Mouse (Mus musculus) liver, adult 2 months (tissue): ENCODE results near the gene Prelid1. TPM values are rescaled to one million over a fixed set of nuclear protein-coding genes. Genes with fewer than 3 reads are reported as not detected.

Source experiments
- DNase-seq: peaks from one replicate; pipeline ENCODE4 v3.0.0-alpha.2; 2011; ENCODE audit warnings: low read depth, low spot score; ENCODE audit errors: extremely low read depth
- H3K27ac ChIP-seq: fragments of 200-500 bp; replicated peaks from 2 replicates; pipeline ENCODE4 v1.5.1; 2012; ENCODE audit warnings: low read depth, mild to moderate bottlenecking, control low read depth, inconsistent platforms, low read length; ENCODE audit not compliant: insufficient read depth
- H3K27me3 ChIP-seq: fragments of 200-500 bp; 2 replicates; pipeline ENCODE4 v1.6.1; 2012; ENCODE audit warnings: mild to moderate bottlenecking, moderate library complexity, low read length, inconsistent platforms; ENCODE audit not compliant: control insufficient read depth, insufficient read depth
- H3K36me3 ChIP-seq: fragments of 200-500 bp; 2 replicates; pipeline ENCODE4 v1.6.1; 2012; ENCODE audit warnings: low read length, inconsistent platforms; ENCODE audit not compliant: control insufficient read depth, insufficient read depth
- H3K4me1 ChIP-seq: fragments of 200-500 bp; 2 replicates; pipeline ENCODE4 v1.6.1; 2011; ENCODE audit warnings: low read length; ENCODE audit not compliant: control insufficient read depth, insufficient read depth
- H3K4me3 ChIP-seq: fragments of 200-500 bp; 2 replicates; pipeline ENCODE4 v1.5.1; 2011; ENCODE audit warnings: low read depth, mild to moderate bottlenecking, control low read depth, low read length, moderate library complexity; ENCODE audit not compliant: insufficient read depth
- H3K79me2 ChIP-seq: fragments of 200-500 bp; 2 replicates; pipeline ENCODE4 v1.6.1; 2012; ENCODE audit warnings: inconsistent platforms, mild to moderate bottlenecking, low read length, moderate library complexity; ENCODE audit not compliant: control insufficient read depth, insufficient read depth
- H3K9ac ChIP-seq: fragments of 200-500 bp; 2 replicates; pipeline ENCODE4 v1.6.1; 2012; ENCODE audit warnings: low read depth, mild to moderate bottlenecking, control low read depth, inconsistent platforms, low read length
- CTCF ChIP-seq: fragments of 200-500 bp; IDR thresholded peaks from 2 replicates; pipeline ENCODE4 v1.5.1; 2011; ENCODE audit warnings: low read depth, low read length, control low read depth
- POLR2A ChIP-seq: fragments of 200-500 bp; IDR thresholded peaks from 2 replicates; pipeline ENCODE4 v1.6.1; 2011; ENCODE audit warnings: low read length, control low read depth; ENCODE audit not compliant: insufficient read depth; ENCODE audit errors: extremely low read depth
- WGBS: fragments of 180-500 bp; shearing (Covaris S2); methylation state at CpG from one replicate; pipeline ENCODE4 v1.1.7; 2018; 5-methylcytosine and 5-hydroxymethylcytosine counted together
- polyA plus RNA-seq: library from polyadenylated mRNA; depleted of rRNA; stranded (reverse); fragments of >200 nt; gene quantifications from 2 replicates; pipeline ENCODE4 v1.2.3, GENCODE M21; 2012
- total RNA-seq: library from RNA; depleted of rRNA; stranded (reverse); fragments of >200 nt; gene quantifications from 2 replicates; pipeline ENCODE4 v1.2.3, GENCODE M21; 2014

The Prelid1 gene
- total and polyA plus RNA-seq, 2 experiments, result 96.3 to 383 TPM

DNA sequence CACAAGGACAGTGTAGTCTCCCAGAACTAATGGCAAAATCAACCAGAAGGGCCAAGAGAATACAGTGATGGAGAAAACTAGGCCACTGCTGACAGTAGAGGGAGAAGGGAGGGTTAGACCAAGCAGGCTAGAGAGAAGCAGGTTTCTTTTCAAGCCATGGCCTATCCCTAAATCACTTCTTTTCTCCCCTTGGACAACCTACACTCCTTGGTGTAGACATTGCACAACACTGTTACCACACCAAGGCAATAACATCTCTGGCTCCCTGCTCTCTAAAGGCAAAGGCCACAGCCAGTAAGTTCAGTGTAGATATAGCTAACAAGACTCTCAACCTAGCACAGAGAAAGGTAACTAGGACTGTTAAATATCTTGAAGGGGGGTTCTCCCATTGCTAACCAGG, 40.8 kb downstream of the Prelid1 start:
- peaks cover 37% of the 10 kb centered on the region for H3K79me2 ChIP-seq
- peak overlapping the region; percentile 90 for H3K9ac ChIP-seq
- DNase-seq, result peak; percentile 88
- H3K4me3 ChIP-seq, result peak overlapping the region; percentile 85
- H3K4me1 ChIP-seq, result peaks cover 10% of the 10 kb centered on the region
- peaks cover 22% of the 10 kb centered on the region for H3K36me3 ChIP-seq
- TF ChIP-seq POLR2A (no peak), CTCF (no peak)
- H3K27me3 ChIP-seq, result no peaks in the 10 kb centered on the region
- peak overlapping the region; percentile 85 for H3K27ac ChIP-seq

DNA sequence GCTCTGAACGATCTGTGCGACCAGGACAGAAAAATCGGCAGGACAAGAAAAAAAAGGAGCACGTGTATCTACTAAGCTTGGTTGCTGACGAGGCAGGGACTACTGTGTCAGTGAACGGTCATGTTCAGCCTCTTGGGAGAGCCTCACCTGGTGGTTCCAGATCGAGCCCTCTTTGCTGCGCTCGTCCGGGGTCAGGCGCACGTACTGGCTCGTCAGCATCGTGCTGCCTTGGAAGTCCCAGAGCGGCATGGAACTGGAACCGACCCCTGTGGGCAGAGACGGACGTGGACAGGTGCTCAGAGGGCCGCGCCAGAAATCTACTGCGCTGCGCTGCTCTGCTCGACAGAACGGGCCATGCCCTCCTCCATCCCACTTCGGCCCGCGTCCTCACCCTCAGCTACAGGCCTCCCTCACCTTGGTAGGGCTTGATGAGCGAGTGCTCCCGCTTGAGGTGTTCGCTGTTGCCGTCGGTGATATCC, 41.7 kb downstream of the Prelid1 start:
- no peak for DNase-seq
- Histone ChIP-seq H3K4me3 (peak overlapping the region; percentile 85), H3K27ac (peak overlapping the region; percentile 85), H3K27me3 (no peaks in the 10 kb centered on the region), H3K79me2 (peaks cover 31% of the 10 kb centered on the region), H3K9ac (peak overlapping the region; percentile 90), H3K36me3 (peaks cover 21% of the 10 kb centered on the region), H3K4me1 (peaks cover 10% of the 10 kb centered on the region)
- TF ChIP-seq POLR2A (no peak), CTCF (no peak)
- under 1% methylated on average over 32 of the region's 32 CpGs for WGBS

DNA sequence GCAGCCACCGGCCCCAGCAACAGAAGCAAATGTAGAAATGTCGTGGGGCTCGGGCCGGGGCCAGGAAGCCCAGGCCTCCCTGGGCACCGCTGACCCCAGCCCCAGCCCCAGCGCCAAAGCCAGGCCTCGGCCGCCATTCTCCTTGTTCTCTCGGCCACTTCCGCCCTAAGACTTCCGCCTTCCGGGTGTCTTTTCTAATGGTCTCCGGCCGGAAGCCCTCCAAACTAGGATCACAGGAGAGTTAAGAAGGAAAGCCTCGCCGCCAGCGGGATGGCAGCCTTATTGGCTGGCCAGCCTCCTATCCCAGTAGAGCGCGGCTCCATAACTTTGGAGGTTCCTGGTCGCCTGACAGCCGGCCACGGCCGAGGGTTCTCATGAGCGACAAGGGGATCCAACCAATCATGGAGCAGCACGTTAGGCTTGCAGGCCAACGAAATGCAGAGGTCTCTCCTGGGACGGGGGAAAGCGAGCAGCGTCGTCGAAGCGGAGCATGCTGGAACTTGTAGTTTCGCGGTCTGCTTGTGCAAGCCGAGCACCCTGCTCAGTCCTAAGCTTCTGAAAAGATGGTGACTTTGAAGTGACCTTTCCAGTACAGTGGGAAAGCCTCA, 42.3 kb downstream of the Prelid1 start, which contains the start of gene Lman2:
Lman2 (minus strand) TSS at position 331 of the 608 bp plus-strand sequence.
- Histone ChIP-seq H3K4me1 (peaks cover 10% of the 10 kb centered on the region), H3K79me2 (peaks cover 31% of the 10 kb centered on the region), H3K27me3 (no peaks in the 10 kb centered on the region), H3K36me3 (peaks cover 20% of the 10 kb centered on the region), H3K9ac (peak within 1 kb of the TSS; percentile 90), H3K27ac (peak within 1 kb of the TSS; percentile 85), H3K4me3 (peak within 1 kb of the TSS; percentile 85)
- DNase-seq, result peak; percentile 99
- WGBS, result under 1% methylated on average over 35 of the region's 35 CpGs
- TF ChIP-seq CTCF (no peak), POLR2A (peak; percentile 84)

DNA sequence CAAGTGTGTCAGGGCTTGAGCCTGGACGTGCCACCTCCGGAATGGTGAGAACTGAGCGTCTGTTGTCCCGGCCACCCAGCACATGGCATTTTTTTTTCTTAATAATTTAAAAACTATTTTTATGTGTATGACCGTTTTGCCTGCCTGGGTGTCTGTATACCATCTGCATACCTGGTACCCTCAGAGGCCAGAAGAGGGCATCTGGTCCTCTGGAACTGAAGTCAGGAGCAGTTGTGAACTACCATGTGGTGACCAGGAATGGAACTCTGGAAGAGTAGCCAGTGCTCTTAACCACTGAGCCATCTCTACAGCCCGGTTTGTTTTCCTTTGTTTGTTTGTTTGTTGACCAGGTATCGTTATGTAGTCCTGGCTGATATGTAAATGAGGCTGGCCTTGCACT, 48.1 kb downstream of the Prelid1 start:
- Histone ChIP-seq H3K9ac (no peak overlapping the region), H3K4me1 (peaks cover 2% of the 10 kb centered on the region; the same call in 1 of the 2 replicates), H3K36me3 (no peaks in the 10 kb centered on the region), H3K79me2 (no peaks in the 10 kb centered on the region), H3K4me3 (no peak overlapping the region), H3K27me3 (no peaks in the 10 kb centered on the region), H3K27ac (no peak overlapping the region)
- TF ChIP-seq POLR2A (no peak), CTCF (0 out of 2 replicates have a peak, but pooled peaks have one; percentile 13)
- no peak for DNase-seq
- WGBS, result 82% methylated on average over 7 of the region's 7 CpGs

DNA sequence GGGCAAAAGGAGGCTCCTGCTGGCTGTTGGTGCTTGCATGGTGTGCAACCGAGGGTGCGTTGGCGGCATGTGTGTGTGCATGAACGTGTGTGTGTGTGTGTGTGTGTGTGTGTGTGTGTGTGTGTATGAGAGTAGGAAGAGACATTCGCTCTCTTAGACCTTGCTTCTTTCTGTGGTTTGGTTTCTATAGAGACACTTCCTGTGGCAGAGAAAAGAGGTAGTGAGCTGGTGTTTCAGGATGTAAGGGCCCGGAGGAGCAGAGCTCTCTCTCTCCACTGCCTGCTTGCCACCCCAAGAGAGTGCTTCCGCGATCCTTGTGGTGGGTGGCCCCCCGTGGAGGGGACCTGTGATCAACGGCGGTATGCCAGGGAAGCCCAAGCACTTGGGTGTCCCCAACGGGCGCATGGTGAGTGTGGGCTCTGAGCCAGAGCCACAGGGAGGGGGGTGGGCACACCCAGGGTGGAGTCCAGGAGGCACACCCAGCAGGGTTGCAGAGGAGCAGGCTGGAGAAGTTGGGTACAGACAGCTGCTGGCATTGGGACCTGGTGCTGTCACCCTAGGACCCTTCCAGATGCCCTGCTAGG, 49.3 kb downstream of the Prelid1 start, which contains the start of gene Rgs14:
Rgs14 (plus strand) TSS at position 202 of the 584 bp plus-strand sequence.
- Histone ChIP-seq H3K4me1 (peaks cover 2% of the 10 kb centered on the region; the same call in 1 of the 2 replicates), H3K4me3 (peak within 1 kb of the TSS; percentile 54), H3K27me3 (no peaks in the 10 kb centered on the region), H3K9ac (peak within 1 kb of the TSS; percentile 50), H3K27ac (no peak within 1 kb of the TSS), H3K36me3 (no peaks in the 10 kb centered on the region), H3K79me2 (no peaks in the 10 kb centered on the region)
- WGBS, result 67% methylated on average over 13 of the region's 13 CpGs
- DNase-seq, result peak; percentile 31
- TF ChIP-seq CTCF (no peak), POLR2A (no peak)
